Mouse (Mus musculus): ENCODE measurements at regions not wholly inside any gene's neighbourhood (a gene's known extent, or its start where the extent isn't known, plus 50 kb on each side); places are given as distances from the start of the nearest gene placed in this dataset.
A peak's percentile ranks its signal among the peaks of the same experiment; 100 is the strongest.

DNA sequence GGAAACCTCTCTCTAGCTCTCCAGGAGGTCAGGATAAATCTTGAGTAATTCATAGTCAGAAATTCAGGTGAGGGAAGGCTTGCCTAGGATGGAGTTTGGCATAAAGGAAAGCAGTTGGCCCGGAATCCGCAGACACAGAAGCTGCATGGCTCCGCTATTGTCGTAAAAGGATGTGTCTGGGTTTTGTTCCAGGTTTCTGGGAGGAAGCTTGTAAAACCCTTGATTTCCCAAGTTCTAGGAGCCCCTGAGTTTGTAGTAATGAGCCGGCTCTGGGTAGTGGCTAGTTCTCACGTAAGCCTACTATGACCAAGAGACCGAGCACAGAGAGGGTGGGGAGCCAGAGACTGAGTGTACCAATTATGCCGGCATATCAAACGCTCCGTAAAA is 52.7 kb upstream of the Gm21915 start:
- no peak for DNase-seq

DNA sequence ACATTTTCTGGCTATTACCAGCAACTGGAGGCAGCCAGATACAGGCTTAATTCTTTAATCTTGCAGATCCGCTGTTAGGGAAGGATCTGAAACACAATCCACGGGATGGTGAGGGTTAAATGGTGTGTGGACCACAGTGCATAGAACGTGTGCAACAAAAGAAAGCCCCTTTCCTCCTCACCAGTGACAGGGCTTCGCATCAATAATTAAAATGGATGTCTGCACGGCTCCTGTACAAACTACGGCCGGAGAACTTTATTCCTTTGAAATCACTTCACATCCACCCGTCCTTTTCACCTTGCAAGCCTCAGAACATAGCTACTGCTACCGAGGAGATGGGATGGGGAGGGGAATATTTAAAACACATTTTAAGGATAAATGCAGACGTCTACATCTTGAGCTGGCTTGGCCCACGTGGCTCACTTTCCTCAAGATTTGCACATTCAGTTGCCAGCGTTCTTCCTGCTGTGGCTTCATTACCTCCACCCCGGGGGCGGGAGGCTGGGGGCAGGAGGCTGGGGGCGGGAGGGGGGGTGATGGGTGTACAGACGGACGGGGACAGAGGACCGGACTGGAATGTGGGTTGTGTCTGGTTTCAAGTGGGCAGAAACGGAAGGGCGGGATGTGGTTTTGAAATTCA is 53.3 kb upstream of the Gm21915 start:
- DNase-seq = no peak

DNA sequence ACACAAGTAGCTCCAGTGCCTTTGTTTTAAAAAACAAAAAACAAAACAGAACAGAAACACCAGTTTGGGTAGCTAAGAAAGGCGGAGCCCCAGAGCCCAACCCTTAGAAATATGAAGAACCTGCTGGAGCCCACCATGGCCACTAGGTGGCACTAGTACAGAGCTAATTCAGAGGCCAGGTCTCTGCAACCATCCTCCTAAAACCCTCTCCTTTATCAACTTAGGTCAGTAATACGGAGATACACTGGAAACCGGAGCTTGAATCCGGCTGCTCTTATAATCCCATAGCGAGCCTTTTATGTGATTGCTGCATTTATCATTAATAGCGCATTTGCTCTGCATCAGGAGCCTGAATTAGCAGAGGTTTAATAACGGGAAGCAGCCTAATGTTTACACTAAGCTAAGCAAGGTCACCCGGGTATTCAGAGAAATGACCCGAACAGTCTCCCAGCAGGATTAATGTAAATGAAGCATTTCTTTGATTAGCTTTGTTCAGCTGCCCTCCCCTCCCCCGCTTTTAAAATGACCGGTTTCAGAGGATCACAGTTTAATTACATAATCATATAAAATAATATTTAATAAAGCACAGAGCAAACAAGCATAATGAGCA is 53.9 kb upstream of the Gm21915 start:
- peak; percentile 68 for DNase-seq

GRCm38 (mm10) chr9:40615891-40616290 is 54.5 kb upstream of the Gm21915 start:
- DNase-seq = no peak

- DNase-seq = no peak
Observed at GRCm38 (mm10) chr9:40614071-40614470, 56.3 kb upstream of the Gm21915 start.

- no peak for DNase-seq
Observed at GRCm38 (mm10) chr9:40613182-40613581, 57.2 kb upstream of the Gm21915 start.

- no peak for DNase-seq
Observed at GRCm38 (mm10) chr9:40612755-40613154, 57.7 kb upstream of the Gm21915 start.

GRCm38 (mm10) chr9:40612312-40612711 is 58.1 kb upstream of the Gm21915 start:
- no peak for DNase-seq

GRCm38 (mm10) chr9:40611626-40612025 is 58.8 kb upstream of the Gm21915 start:
- DNase-seq = no peak

GRCm38 (mm10) chr9:40608596-40608995 is 61.8 kb upstream of the Gm21915 start:
- no peak for DNase-seq

- no peak for DNase-seq
Observed at GRCm38 (mm10) chr9:40607941-40608340, 62.5 kb upstream of the Gm21915 start.

GRCm38 (mm10) chr9:40603521-40603920 is 66.9 kb upstream of the Gm21915 start:
- DNase-seq = no peak

GRCm38 (mm10) chr9:40598431-40598831 is 67.2 kb upstream of the Gramd1b start:
- DNase-seq = no peak

DNA sequence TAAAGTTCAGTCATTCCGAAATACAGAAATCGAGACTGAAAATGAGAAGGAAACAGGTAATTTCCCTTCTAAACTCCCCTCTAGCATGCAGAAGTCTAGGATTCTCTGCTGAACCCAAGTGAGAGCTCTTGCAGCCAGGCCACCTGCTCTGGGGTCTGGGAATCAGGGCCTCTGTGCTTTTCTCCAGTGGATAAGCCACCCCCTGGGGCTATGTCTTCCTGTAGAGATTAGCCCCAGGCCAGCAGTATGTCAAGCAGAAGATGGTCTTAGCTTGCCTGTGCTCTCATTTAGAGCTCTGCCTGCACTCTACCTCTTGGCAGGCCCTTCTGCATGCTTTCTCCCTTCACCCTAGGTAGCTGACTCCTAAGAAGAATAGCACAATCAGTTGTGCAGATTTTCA is 56.2 kb upstream of the Gramd1b start:
- DNase-seq = no peak

GRCm38 (mm10) chr9:40586581-40586980 is 55.4 kb upstream of the Gramd1b start:
- no peak for DNase-seq

GRCm38 (mm10) chr9:40583554-40583953 is 52.4 kb upstream of the Gramd1b start:
- peak; percentile 87 for DNase-seq

GRCm38 (mm10) chr9:40581854-40582253 is 50.7 kb upstream of the Gramd1b start:
- DNase-seq = no peak

Data from adrenal gland, adult 2 months (tissue).